Mouse (Mus musculus): ENCODE measurements around the gene Rftn2.

DNA sequence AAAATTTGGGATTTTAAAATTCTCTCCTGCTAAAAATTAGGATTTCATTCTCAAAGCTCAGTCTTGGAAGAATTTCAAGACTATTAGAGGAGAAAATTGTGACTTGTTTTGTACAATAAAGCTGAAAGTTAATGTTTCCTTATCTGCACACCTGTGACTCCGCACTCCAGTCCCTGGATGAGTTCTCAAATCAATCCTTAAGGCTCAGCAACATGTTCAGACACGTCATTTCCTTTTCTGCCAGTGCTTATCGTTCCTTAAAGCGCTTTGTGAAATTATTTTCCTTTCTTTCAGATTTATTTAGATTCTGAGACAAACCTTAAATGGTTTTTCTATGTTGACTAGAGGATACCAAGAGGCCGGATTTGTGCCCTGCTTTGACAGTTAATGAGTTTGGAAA lies 9.9 kb upstream of the Rftn2 start:
- TF ChIP-seq CTCF (conservative IDR thresholded peaks at IDR 0.05; ENCODE audit: insufficient read depth, insufficient read length, low read depth, low read length), result no peak
- no peak for TF ChIP-seq POLR2A (IDR thresholded peaks at IDR 0.05; ENCODE audit: low read depth, low read length)
